Mouse (Mus musculus) ZHBTc4 (cell line): ENCODE measurements around the gene Chst14.

Source experiments
- DNase-seq: peaks from one replicate; pipeline ENCODE4 v3.0.0-alpha.2; 2011; ENCODE audit warnings: low read depth, low spot score

Gene Chst14

DNA sequence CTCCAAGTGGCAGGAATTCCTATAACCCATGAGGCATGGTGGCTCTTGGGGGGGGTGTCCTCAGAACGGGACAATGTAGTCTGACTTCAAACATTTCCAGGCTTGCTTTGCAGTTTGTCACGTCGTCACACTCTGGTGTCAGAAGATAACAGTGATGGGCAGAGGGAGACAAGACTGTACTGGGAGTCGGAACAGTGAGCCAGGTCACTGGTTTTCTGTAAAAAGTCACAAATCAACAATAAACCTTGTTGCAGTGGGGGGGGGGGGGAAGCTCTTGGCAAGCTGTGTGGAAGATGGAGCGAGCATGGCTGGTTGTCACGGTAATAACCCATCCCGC, 37.3 kb downstream of the Chst14 start:
- no peak for DNase-seq

DNA sequence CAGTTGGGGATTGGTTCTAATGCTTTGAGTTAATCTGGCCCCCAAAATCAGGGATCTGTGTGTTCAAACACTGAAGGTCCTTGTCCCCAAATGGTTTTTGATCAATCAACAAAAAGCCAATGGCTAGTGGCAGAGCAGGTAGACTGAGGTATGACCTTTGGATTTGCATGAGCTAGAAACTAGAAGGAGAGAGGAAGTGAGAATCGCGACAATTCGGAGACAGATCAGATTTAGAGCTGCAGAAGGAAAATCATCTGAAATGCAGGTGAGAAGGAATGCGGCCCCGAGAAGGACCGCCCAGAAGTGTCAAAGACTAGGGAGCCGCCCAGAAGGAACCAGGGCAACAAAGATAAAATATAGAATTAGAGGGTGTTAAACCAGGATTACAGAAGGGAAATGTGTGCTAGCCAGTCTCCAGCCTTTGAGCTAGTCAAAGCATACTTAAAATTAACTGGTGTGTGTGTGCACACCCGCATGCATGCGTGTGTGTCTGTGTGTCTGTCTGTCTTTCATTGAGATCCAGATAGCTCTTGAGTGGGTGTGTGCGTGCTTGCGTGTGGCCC, 43.4 kb downstream of the Chst14 start:
- DNase-seq: no peak

GRCm38 (mm10) chr2:118972048-118972447, 45.8 kb downstream of the Chst14 start:
- DNase-seq: no peak

GRCm38 (mm10) chr2:118972687-118973376, 46.5 kb downstream of the Chst14 start:
- DNase-seq: peak; percentile 90

DNA sequence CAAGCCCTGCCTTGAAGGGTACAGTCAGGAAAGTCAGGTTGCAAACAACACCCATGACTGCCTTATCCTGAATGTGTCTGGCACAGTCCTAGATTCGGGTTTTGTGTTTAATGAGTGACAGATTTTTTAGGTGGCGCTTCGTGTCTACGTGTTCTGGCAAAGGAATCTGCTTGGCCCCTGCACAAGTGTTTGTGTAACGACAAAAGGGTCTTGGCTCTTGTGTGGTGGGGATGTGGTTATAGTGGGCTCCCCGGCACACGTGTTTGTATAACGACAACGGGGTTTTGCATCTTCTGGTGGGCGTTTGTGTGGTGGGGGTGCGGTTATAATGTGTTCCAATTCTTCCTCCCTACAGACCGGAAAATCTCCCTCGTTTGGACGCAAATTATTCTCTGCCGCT, 49.6 kb downstream of the Chst14 start:
- no peak for DNase-seq

DNA sequence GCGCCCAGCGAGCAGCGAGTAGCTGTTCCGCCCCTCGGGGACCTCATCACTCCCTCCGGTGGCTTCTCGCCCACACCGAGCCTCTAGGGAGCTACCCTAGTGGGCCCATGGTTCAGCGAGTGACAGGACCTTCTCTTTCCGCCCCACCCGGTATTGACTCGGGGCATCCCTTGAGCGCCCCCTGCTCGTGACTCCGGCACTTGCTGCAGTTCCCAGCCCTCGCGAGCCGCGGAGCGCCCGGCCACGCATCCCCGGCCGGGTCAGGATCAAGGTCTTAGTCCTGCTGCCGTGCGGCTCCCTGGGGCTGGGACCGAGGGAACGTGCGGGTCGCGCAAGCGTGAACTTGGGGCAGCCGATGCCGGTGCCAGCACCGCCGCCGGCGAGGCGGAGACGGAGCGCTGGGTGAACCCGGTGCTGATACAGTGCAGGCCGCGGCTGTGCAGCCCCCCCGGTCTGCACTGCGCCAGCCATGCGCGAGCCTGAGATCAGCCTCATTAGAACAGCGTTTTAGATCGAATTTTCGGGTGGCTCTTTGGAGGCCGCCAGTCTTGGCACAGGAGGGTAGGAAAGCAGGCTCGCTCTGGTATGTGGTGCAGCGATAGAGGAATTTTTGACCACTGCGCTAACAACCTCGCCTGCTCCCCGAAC, 50.1 kb downstream of the Chst14 start:
- peak; percentile 94 for DNase-seq

DNA sequence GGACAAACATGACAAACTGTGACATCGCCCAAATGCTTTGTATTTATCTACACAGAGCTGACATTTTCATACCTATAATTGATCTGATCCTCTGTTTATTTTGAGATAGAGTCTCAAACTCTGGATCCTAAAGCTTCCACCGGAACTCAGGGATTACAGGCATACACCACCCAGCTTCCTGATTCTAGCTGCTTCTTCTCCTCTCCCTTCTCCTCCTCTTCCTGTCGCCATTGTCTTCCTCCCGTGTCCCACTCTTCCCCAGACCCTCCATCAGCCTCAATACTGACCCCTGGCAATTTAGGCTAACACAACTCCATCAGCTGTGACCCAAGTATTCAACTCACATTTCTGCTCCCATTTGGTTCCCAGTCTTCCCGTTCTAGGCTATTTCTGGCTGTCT, 50.6 kb downstream of the Chst14 start:
- DNase-seq: no peak

GRCm38 (mm10) chr2:118978064-118978463, 51.8 kb downstream of the Chst14 start:
- DNase-seq: peak; percentile 75
